Mouse (Mus musculus): Measurements from ENCODE around the gene Gpcpd1.
A peak's percentile ranks its signal among the peaks of the same experiment; 100 is the strongest.

The Gpcpd1 gene

DNA sequence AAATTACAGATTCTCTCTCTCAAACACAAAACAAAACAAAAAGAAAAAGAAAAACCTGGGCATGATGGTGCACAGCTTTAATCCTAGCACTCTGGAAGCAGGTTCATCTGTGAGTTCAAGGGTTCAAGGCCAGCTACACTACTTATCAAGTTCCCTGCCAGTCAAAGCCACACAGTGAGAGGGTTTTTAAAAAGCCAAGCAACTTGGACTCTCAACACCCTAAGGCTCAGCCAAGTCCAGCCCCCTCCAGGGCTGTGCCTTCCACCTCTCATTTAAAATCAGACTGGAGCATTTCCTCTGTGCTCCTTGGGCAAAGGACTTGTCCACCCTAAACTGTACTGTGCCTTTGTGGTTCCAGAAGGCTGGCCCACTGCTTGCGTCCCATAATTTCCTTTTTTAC lies 3.3 kb downstream of the Gpcpd1 start:
- DNase-seq (ENCODE audit: low spot score), result peak; percentile 49

DNA sequence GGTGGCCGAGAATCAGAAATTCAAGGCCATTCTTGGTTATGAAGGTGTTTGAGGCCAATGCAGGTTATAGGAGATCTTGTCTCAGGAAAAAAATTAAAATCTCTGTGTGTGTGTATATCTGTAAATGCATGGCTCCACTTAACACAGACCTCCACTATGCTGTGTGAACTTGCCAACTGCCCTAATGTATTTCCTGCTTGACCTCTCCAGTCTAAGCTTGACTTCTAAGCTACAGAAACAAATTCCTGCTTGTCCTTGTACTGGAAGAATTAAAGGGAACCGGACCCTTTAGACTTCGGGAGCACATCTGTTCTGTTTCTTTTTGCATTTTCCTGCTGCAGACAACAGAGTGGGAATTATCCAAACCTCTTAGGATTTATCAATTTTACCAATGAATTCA lies 4.4 kb downstream of the Gpcpd1 start:
- no peak for DNase-seq (ENCODE audit: low spot score)

DNA sequence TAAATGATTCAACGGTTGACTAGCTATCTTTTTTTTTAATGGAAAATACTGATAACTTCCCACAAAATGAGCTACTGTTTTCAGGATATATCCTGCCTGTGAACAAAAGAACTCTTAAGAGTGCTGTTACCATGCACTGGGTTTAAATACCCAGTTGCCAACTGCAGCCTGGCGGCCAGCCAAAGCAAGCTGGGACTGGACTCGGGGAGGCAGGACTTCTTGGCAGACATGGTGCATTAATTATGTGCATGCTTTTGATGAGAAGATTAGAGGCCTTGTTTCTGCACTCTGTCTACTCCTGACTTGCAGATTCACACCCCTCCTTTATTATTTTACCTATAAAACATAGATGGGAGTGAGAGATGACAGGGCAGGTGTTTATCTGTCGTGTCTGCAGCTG lies 5.3 kb downstream of the Gpcpd1 start:
- peak; percentile 64 for DNase-seq (ENCODE audit: low spot score)

DNA sequence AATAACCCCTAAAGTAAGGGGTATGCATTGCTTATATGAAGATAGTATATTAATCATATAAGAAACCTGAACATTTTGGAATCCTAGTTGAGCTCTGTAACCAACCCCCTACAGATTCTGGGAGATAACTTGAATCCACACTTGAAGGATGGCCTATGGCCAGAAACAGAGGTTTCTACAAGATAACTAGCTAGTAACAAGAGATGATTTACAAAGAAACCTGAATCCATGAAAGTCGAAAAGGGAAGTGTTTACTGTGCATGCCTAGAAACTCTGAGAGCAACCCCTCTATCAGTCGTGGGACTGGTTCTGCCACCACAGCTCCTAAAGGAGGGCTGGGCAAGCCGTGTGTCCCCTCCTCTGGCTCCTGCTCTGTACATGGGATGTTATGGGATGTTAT lies 7.8 kb downstream of the Gpcpd1 start:
- DNase-seq (ENCODE audit: low spot score), result no peak

DNA sequence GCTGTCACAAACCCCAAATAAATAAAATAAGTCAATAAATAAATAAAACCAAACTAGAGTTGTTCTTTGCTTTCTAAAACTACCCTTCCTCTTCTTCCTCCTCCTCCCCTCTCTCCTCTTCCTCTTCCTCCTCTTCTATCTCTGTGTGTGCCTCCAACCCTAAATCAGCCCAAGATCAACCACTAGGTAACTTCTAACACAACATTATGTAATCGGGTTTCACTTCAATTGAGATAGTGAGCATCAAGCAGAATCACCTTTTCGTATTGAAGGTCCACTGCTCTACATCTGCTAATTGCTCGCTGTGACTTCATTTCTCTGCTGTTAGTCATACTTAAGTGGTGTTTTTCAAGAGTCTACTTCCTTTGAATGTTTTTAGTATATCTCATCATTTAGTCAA lies 8.8 kb downstream of the Gpcpd1 start:
- no peak for DNase-seq (ENCODE audit: low spot score)

DNA sequence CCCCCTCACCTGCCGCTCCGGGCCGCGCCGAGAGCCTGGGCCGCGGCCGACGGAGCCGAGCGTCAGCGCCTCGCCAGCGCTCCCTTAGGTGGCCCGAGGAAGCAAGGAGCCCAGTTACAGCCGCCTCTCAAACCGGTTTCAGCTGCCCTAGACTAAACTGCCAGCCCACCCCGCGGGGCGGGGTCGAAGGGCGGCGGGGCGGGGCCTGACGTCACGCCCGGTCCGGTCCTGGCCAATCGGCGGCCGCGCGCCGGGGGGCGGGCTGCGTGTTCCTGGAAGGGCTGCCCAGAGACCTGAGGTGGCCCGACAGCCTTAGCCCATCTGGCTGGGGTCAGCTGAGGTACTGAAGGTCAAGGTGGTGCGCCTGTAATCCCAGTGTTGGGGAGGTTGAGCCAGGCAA lies 9.5 kb downstream of the Gpcpd1 start:
- DNase-seq (ENCODE audit: low spot score), result peak; percentile 97

DNA sequence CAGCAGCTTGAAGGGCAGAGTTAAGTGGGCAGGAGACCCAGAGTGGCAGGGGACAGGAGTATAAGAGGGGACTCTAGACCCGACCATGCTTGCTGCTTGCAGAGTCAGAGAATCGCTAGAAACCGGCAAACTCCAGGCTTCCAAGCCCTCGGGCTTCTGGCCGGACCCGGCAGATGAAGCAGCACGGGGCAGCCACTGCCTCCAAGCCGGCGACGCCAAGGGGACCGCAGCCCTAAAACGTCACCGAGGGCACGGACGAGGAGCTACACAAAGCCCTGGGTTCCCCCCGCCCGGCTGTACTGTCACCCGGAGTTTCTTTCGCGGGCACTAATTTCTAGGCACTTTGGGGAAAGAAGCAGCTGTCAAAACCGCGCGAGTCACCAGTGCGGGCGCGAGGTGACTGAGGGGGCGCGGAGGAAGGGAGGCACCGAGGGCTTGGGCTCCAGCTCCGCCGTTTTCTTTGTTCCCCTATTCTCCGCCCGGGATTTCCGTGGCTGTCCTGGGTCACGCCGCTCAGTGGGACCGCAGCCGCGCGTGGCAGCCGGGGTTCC lies 10.0 kb downstream of the Gpcpd1 start:
- DNase-seq (ENCODE audit: low spot score), result no peak

DNA sequence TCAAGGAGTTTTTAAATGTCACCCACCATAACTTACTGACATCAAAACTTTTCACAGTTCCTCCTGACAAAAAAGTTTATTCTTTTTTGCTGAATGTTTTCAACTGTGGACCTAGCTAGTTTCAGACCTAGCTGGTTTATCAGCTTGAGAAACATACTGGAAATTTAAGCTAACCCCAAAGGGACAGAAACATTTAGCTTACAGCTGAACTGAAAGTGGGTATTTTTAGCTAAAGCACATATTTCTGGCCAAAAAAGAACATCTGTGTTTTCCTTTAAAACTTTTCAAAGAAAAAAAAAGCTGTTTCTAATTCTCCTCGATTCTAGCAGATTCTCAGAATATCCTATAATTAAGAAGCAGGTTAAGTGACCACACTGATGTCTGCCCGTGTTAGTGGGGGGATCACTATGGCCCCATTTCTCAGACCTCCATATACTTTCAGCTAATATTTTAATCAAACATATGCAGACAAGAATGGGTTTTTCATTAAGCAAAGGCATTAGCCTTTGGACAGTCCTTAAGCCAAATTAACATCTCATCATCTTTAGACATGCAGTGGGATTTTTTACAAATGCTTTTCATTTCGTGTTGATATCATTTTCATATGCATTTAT lies 10.9 kb downstream of the Gpcpd1 start:
- DNase-seq (ENCODE audit: low spot score), result no peak

DNA sequence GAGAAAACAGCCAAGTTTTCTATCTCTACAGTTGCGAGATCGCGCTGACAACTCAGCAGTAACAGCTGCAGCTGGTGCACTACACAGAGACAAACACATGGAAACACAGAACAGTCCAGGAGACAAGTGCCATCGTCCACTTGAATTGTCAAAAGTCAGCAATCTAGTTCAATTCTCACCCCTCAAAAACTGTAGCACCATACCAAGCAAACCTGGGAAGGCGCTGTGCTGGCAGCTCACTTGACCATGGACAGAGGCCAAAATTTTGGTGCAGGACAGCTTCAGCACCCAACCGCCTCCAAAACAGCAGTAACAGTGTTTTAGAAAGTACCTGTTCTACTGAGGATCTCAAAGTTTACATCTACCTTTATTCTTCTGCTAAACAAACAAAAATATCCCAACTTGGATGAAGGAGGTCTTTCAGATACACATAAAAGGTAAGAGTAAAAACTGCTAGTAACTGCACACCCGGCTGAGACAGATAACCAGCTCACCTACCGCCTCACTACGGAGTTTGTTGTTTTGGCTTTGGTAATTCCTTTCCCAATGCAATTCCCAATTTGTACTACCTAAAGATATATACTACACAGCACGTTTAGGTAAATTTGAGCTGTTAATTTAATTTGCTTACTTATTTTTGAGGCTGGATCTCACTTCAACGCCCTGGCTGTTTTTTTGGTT lies 11.6 kb downstream of the Gpcpd1 start:
- DNase-seq (ENCODE audit: low spot score), result no peak

DNA sequence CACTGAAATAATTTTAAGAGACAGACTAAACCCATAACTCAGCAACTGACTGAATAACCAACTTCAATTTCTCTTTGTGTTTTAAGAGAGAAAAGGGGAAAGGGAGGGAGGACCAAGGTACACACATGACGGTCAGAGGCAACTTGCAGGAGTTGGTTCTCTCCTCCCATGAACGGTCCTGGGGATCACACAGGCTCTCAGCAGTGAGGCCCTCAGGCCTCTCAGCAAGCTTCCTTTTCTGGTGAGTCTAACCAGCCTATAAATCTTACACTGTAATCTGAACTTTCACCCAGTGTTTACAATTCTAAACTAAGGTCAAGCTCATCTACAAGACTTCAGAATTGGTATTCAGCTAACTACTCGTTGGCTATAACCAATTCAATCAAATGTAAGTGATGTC lies 12.3 kb downstream of the Gpcpd1 start:
- no peak for DNase-seq (ENCODE audit: low spot score)

DNA sequence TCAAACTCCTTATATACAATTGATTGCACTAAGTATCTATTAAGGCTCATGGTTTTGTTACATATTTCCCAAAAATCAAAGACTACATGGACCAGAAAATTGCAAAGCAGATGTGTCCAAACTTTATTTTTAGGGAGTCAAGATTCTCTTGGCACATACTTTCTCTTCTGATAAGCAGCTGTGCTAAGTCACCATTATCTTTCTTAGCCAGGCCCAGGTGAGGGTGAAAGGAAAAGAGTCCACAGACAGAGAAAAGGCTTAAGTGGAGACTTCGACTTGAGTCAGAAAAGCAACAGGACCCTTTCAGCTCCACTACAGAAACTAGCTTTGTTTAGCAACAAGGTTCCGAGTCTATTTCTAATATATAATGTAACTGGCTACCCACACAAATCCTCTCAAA lies 14.2 kb downstream of the Gpcpd1 start:
- DNase-seq (ENCODE audit: low spot score), result no peak

DNA sequence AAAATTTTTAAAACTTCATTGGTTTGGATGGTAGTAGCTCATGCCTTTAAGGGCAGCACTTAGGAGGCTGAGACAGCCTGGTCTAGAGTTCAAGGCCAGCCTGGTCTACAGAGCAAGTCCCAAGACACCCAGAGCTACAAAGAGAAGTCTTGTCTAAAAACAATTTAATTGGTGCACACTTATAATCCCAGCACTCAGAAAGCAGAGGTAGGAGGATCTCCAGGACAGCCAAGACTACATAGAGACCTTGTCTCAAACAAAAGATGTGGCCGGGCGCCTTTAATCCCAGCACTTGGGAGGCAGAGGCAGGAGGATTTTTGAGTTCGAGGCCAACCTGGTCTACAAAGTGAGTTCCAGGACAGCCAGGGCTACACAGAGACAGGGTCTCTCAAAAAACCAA lies 14.9 kb downstream of the Gpcpd1 start:
- no peak for DNase-seq (ENCODE audit: low spot score)

DNA sequence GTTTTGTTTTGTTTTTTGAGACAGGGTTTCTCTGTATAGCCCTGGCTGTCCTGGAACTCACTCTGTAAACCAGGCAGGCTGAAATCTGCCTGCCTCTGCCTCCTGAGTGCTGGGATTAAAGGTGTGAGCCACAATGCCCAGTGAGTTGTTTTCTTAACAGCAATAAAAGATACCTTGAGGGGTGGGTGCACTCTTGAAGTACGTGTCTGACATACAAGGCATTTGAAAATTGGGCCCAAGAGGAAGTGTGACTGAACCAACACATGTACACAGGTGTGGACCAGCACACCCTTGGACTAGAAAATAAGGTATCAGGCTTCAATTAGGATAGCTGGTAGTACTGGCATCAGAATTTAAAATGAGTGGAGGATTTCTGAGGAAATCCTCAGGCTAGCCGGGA lies 16.2 kb downstream of the Gpcpd1 start:
- DNase-seq (ENCODE audit: low spot score), result no peak

DNA sequence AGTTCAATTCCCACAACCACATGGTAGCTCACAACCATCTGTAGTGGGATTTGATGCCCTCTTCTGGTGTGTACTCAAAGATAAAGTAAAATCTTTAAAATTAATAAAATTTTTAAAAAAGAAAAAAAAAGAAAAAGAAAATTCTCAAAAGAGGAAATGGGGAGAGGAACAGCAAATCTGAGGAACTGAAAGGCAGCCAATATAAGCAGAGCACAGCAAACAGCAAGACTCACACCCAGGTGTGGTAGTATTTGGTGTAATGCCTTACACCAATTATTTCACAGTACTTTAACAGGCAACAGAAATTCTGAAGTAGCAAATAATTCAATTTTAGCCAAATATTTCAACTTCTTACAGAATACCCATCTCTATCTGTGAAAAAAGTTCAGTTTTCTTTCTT lies 16.7 kb downstream of the Gpcpd1 start:
- DNase-seq (ENCODE audit: low spot score), result no peak

DNA sequence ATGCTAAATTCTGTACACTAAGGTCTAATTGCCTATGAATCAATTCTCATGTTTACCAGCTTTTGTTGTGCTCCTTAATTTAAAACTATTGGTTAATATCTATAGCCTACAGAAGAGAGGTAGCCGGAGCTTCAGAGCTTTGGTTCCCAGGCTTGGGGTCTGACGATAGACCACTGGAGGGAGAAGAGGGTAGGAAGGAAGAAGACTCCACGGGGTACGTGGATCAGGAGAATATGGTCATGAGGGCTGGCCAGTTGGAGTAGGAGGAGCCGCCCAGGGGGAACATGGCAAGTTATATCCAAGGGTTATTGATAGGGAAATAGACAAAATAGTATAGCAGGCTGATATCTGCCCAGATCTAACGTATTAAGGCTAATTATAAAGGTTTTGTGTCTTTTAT lies 17.8 kb downstream of the Gpcpd1 start:
- DNase-seq (ENCODE audit: low spot score), result no peak

DNA sequence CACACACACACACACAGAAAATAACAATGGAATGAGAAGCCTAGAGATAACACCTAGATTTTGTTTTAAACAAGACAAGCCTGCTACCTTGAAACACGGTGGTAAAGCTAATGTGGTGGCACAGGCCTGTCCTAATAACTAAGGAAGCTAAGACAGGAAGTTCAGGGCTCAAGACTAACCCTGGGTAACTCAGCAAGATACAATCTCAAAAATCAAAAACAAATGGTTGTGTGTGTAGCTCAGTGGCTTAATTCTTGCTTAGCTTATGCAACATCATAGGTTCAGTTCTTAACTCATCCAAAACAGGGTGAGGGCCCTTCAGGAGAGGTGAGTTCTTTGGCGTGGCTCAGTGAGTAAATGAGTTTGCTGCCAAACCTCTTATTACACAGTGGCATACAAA lies 20.1 kb downstream of the Gpcpd1 start:
- no peak for DNase-seq (ENCODE audit: low spot score)

DNA sequence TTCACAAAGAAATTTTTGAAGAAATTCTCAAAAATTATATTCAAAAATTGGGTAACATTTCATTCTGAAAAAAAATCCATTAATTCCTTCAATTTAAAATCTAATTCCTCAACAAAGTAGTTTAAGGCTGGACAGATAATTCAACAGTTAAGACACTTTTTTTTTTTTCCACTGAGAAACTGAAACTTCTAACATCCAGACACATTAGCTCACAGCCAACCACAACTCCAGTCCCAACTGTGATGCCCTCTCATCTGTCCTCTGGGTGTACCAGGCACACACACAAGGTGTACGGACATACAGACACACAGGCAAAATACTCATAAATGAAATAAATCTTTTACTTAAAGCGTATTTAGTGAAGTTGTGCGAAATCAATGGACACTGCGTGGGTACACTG lies 25.7 kb downstream of the Gpcpd1 start:
- no peak for DNase-seq (ENCODE audit: low spot score)

DNA sequence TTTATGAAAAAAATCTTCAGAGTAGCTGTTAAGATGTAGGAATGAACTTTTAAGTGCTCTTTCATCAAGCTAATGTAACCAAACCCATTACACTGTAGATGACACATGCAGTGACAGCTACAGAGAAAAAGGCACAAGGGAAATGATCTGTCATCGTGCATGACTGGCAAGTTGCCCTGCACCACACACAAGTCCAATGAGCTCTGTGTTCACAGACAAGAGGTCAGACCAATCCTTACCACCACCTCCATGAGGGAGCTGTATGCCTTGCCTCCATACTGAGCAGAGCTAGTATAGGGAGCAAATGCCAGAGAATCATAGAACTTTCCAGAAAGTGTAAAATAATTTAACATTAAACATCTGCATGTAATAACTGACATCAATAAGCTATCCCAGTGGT lies 59.7 kb downstream of the Gpcpd1 start:
- no peak for DNase-seq (ENCODE audit: low spot score)

DNA sequence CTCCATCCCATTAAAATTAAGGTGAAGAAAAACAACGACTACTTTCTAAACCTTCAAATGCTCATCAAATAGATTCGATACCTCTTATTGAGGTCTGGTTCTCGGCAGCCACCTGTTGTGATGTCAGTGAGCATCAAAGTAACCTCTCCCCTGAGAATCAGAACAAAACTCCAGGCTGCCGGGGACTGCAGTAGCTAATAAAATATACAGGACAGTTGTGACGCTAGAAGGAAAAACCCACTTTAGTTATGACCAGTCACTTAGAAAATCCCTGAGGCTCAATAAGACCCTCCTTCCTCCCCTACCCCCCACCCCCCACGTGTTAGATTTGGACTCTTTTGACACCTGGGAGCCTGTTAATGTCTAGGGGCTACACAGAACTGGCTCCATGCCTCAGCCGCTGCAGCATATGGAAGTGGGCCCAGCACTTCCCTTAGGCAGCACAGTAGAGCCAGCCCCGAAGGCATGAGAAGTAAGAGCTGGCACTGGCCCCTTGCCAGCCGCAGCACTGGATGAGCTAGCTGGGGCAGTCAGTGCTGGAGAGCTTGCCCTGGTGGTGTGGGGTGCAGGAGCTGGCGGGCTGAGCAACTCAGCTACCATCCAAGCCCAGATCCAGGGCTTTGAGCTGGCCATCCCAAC lies 60.5 kb downstream of the Gpcpd1 start:
- DNase-seq (ENCODE audit: low spot score), result no peak

DNA sequence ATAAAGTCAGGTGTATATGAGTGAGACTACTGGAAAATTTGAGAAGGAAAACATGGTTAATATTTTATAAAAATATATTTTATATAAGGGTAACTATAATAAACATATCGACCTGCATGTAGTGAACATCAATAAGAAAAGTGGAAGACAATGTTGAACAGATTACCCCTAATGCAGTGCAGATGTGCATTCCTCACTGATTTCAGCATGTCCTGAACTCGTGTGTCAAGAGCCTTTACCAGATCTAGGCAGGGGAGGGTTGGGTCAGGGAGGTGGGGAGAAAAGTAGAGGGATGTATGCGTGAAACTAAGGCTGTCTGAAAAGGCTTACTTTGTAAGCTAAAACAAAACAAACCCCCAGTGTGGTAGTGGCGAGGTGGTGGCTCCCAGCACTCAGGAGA lies 61.4 kb downstream of the Gpcpd1 start:
- no peak for DNase-seq (ENCODE audit: low spot score)

DNA sequence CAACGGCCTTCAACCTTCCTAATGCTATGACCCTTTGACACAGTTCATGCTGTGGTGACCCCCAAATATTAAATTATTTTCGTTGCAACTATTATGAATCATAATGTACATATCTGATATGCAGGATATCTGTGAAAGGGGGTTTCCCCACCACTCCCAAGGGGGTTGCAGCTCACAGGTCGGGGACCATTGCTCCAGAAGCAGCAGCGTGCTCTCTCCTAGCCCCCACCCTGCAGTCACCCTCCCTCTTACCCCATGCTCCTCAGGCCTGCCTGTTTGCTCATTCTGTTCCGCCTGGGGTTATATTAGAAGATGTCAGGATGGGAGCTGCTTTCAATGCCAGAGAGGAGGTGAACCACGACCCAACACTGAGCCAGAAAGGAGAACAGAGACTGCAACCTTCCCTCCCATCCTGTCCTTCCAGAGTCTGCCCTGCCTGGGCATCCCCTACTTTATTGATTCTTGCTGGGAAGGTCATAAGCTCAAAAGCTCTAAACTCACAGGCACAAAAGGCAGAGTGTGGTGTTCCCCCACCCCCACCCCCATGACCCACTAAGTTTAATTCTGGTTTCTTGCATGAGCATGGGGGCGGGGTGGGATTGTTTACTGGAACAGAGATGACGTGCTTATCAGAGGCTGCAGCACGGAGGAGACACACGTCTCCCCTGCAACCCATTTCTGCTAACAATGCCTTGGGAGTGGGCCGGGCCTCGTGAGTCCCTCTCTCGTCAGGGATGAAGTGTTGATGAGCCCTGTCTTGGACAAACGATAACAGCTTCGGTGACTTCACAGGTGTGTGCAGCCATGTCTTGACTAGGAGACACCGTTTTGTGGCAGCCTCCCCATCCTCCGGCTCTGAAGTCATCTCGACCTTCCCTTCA lies 69.3 kb downstream of the Gpcpd1 start:
- DNase-seq (ENCODE audit: low spot score), result no peak

DNA sequence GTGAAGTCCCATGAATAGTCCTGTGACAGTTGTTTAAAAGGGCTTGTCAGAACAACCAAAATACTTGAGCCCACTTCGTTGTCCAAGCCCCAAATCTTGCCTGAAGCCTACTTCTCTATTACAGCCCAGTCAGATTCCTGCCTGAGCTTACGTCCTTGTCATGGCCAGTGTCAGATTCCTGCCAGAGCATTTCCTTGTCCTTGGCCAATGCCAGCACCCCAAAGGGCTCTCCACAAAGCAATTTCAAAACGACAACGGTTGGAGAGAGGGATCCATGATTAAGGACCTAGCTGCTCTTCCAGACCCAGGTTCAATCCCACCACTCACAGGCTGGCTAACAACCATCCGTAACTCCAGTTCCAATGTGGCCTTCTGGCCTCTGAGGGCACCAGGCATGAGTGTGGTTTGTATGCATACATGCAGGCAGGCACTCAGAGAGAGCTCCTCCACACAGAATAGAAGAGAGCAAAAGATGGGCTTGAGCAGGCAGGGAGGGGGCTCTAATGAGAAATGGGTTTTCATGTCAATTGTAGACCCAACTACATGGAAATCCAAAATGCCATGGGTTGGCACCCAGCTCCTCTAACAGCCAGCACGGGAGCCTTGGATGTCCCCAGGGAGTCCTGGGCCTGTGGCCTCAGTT lies 70.2 kb downstream of the Gpcpd1 start:
- no peak for DNase-seq (ENCODE audit: low spot score)
